Mouse (Mus musculus) MEL (cell line): Measurements from ENCODE around the gene St8sia6.

Source experiments
- CHD1 ChIP-seq: IDR thresholded peaks from 2 replicates; pipeline ENCODE4 v1.6.1; 2012; ENCODE audit warnings: low read depth, mild to moderate bottlenecking, inconsistent platforms, low read length, improper control_type of control experiment
- CTCF ChIP-seq, 3 experiments: IDR thresholded peaks in 2 of 3; conservative IDR thresholded peaks in 1 of 3; 2 replicates each; pipeline ENCODE4 v1.5.1; 2011 to 2012; ENCODE audit warnings: low read length in 3 of 3, low read depth in 2 of 3, mild to moderate bottlenecking in 2 of 3, improper control_type of control experiment in 1 of 3, inconsistent platforms in 1 of 3, mixed read lengths in 1 of 3, moderate library complexity in 1 of 3; ENCODE audit not compliant: control insufficient read depth in 1 of 3, insufficient read depth in 1 of 3, poor library complexity in 1 of 3, severe bottlenecking in 1 of 3
- POLR2A ChIP-seq, 2 experiments: IDR thresholded peaks; 2 replicates each; pipeline ENCODE4 v1.6.1; 2011 to 2012; ENCODE audit warnings: low read length in 2 of 2, mild to moderate bottlenecking in 2 of 2, control low read depth in 1 of 2, improper control_type of control experiment in 1 of 2, low read depth in 1 of 2, moderate library complexity in 1 of 2; ENCODE audit not compliant: control insufficient read depth in 1 of 2, insufficient read depth in 1 of 2, poor library complexity in 1 of 2
- TAL1 ChIP-seq: IDR thresholded peaks from 2 replicates; pipeline ENCODE4 v1.6.1; 2012; ENCODE audit warnings: mild to moderate bottlenecking, inconsistent platforms, low read length, moderate library complexity, mixed read lengths
- ZKSCAN1 ChIP-seq: IDR thresholded peaks from 2 replicates; pipeline ENCODE4 v1.6.1; 2012; ENCODE audit warnings: low read depth, mild to moderate bottlenecking, inconsistent platforms, low read length, improper control_type of control experiment, moderate library complexity
- ZNF384 ChIP-seq: IDR thresholded peaks from 2 replicates; pipeline ENCODE4 v1.6.1; 2012; ENCODE audit warnings: low read depth, mild to moderate bottlenecking, inconsistent platforms, low read length, improper control_type of control experiment

DNA sequence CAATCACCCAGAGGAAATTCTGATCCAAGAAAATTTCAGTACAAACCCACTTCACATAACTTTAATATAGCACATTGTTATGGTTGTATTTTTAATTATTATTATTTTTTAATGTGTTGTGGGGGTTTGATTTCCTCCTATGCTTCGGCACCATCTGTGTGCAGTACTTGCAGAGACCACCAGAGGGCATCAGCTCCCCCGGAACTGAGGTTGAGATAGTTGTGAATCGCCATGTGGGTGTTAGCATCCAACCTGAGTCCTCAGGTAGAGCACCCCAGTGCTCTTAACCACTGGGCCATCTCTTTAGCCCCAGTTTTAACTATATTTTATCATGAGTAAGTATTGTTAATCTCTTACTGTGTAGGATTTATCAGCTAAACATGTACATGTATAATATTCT, 120.9 kb downstream of the St8sia6 start:
- TF ChIP-seq TAL1, result no peak
- TF ChIP-seq ZKSCAN1, result no peak
- peak; percentile 81 to 90 (median 89) for TF ChIP-seq CTCF (IDR thresholded peaks at IDR 0.05 in 2 of 3, conservative IDR thresholded peaks at IDR 0.05 in 1 of 3; ENCODE audit: control insufficient read depth in 1 of 3, insufficient read depth in 1 of 3, low read depth in 2 of 3, low read length in 3 of 3, poor library complexity in 1 of 3, severe bottlenecking in 1 of 3)
- TF ChIP-seq POLR2A (IDR thresholded peaks at IDR 0.05; ENCODE audit: control insufficient read depth in 1 of 2, insufficient read depth in 1 of 2, low read depth in 1 of 2, low read length in 2 of 2, poor library complexity in 1 of 2), result no peak
- no peak for TF ChIP-seq CHD1
- TF ChIP-seq ZNF384, result no peak
